Mouse (Mus musculus) cortical plate, adult 2 months (tissue): ENCODE measurements around the gene Glrx. TPM values are rescaled to one million over a fixed set of nuclear protein-coding genes. Genes with fewer than 3 reads are reported as not detected.

ENCODE experiments used
- H3K27ac ChIP-seq: fragments of 200-500 bp; 2 replicates; pipeline ENCODE4 v1.5.1; 2012; ENCODE audit warnings: low read length, control low read depth, inconsistent platforms; ENCODE audit not compliant: insufficient read depth
- H3K4me1 ChIP-seq: fragments of 200-500 bp; 2 replicates; pipeline ENCODE4 v1.6.1; 2011; ENCODE audit warnings: low read length; ENCODE audit not compliant: control insufficient read depth, insufficient read depth
- H3K4me3 ChIP-seq: fragments of 200-500 bp; 2 replicates; pipeline ENCODE4 v1.5.1; 2011; ENCODE audit warnings: mild to moderate bottlenecking, low read length, control low read depth; ENCODE audit not compliant: insufficient read depth
- CTCF ChIP-seq: fragments of 200-500 bp; IDR thresholded peaks from 2 replicates; pipeline ENCODE4 v1.5.1; 2011; ENCODE audit warnings: mild to moderate bottlenecking, control low read depth, low read length; ENCODE audit not compliant: insufficient read depth; ENCODE audit errors: extremely low read depth
- POLR2A ChIP-seq: fragments of 200-500 bp; IDR thresholded peaks from 2 replicates; pipeline ENCODE4 v1.6.1; 2011; ENCODE audit warnings: mild to moderate bottlenecking, low read length, control low read depth; ENCODE audit not compliant: insufficient read depth; ENCODE audit errors: extremely low read depth
- polyA plus RNA-seq: library from polyadenylated mRNA; depleted of rRNA; stranded (reverse); fragments of >200 nt; gene quantifications from 2 replicates; pipeline ENCODE4 v1.2.3, GENCODE M21; 2012; rRNA removed

Gene Glrx
- polyA plus RNA-seq, 1 experiment = 77.0 TPM

DNA sequence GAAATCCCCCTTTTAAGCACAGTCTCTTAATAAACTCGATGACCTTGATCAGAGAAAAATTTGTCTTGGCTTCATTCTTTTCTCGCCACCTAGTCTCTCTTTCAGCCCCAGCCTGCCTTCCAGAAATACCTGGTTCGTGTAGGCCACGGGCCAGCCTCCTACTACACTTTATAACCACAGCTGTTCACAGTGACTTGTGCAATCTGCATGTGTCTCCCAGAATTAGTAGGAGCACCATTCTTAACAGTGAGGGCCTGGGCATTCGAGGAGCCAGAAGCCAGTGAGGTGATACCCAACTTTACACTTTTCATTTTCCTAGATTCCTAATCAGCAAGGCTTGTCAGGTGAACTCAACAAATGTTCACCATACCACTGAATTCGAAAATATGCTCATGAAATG lies 36.9 kb downstream of the Glrx start:
- H3K4me3 ChIP-seq = no peak overlapping the region
- H3K4me1 ChIP-seq = no peaks in the 10 kb centered on the region
- TF ChIP-seq POLR2A (no peak), CTCF (no peak)
- H3K27ac ChIP-seq = no peak overlapping the region

DNA sequence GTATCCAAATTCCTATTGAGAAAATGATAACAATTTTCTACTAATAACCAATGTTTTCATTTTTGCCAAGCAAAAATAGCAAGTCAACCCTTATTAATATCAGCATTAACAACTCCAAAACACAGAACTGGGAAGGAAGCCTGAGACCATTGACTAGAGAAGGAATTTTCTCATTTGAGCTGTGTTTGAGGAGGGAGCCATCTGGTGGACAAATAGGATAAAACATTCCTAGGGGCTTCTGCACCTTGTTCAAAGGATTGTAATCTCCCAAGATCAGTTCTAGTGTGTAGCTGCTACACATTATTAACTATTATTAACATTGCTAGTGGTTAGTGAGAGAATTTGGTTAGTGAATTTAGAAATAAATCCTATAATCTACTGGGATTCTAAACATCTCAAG lies 38.2 kb downstream of the Glrx start:
- H3K27ac ChIP-seq = no peak overlapping the region
- no peaks in the 10 kb centered on the region for H3K4me1 ChIP-seq
- H3K4me3 ChIP-seq = no peak overlapping the region
- TF ChIP-seq CTCF = peak; percentile 50; the same call in 1 of the 2 replicates
- no peak for TF ChIP-seq POLR2A

DNA sequence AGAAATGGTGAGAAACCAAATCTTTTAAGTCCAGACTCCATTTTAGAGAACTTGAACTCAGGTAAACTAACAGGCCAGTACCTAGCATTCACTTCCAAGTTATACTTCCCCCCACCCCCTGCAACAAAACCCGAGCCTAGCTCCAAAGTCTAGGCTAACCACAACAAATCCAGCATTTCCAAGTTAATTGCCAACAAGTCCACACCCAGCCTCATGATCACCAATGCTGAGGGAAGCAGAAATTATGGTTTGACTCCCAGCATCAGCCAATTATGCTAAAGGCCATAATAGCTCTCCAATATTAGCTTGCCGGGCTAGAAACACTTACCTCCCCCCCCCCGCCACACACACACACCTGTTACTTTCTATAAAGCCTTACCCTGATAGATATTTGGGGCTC lies 40.1 kb downstream of the Glrx start:
- TF ChIP-seq CTCF (no peak), POLR2A (no peak)
- no peak overlapping the region for H3K27ac ChIP-seq

DNA sequence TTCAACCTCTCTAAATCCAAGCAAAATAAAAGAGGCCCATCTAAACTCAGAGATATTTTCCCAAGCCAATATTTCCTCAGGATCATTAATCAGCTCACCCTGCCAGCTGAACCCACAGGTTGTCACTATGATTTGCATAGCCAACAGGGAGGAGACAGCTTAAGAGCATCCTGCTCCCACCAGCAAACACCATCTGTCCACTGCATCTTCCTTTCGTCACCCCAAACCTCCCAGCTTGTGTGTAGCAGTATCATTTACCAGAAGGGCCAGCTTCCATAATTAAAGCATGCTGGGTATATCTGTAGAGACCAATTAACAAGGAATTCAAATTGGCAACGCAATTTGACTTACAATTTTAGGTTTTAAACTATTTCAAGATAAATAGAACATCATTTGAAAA lies 40.8 kb downstream of the Glrx start:
- Histone ChIP-seq H3K4me1 (no peaks in the 10 kb centered on the region), H3K4me3 (no peak overlapping the region), H3K27ac (no peak overlapping the region)
- TF ChIP-seq CTCF (no peak), POLR2A (no peak)

More for the DNA sequence above, 40.1 kb downstream of the Glrx start:
- no peak overlapping the region for H3K4me3 ChIP-seq
- no peaks in the 10 kb centered on the region for H3K4me1 ChIP-seq

DNA sequence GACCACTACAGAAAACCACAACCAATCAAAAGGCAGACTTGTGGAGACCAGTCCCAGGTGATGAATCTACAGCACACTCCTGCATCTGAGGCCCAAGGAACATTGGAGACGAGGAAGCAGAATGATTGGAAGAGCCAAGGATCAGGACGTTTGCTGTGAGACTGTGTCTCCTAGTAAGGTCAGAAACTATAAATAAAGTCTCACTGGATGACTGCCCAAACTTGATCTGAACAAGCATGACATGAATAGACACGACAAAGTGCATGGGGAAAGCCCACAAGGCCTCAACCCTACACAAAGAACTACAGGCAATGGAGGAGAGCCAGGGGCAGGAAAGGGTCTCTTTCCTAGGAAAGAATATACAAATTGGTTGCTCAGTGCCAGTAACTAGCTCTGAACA lies 44.1 kb downstream of the Glrx start:
- Histone ChIP-seq H3K4me1 (no peaks in the 10 kb centered on the region), H3K27ac (no peak overlapping the region), H3K4me3 (no peak overlapping the region)
- no peak for TF ChIP-seq POLR2A
- TF ChIP-seq CTCF = no peak

DNA sequence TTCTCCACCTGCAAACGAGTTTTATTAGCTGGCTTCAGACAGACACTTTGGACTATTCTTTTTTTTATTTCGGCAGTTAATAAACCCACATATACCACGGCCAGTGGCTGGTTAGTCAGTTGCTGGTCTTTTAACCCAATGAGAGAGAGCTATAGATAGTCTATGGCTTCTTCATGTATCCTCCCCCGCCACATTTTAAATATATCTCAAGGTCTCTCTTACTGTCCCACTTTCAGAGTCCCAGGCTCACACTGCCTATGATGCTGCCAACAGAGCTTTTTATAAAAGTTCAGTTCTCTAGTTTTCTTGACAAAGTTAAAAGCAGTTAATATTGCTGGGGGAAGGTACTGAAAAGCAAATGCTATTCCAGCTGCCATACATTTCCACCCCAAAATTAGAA lies 52.2 kb downstream of the Glrx start:
- TF ChIP-seq CTCF (no peak), POLR2A (no peak)
- Histone ChIP-seq H3K4me1 (peaks cover 3% of the 10 kb centered on the region), H3K27ac (0 out of 2 replicates have a peak overlapping the region, but pooled peaks have one; percentile 65)

DNA sequence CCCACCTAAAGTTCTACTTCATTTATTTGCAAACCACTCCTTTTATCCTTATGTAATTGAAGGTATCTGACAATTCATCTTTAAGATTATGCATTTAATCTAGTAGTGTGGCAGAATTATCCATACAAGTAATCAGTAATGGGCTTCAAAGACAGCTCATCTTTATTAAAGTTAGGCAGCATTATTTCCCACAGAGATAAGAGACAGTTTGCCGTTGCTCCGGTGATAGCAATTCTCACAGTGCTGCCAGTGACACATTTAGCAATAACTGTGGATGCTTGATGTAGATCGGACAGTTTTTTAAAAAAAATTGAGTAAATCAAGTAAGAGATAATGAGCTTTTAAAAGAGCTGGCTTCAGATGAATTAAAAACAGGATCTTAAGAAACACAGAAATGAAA lies 52.6 kb downstream of the Glrx start:
- no peak overlapping the region for H3K27ac ChIP-seq
- TF ChIP-seq POLR2A (no peak), CTCF (no peak)

More for the DNA sequence above, 52.2 kb downstream of the Glrx start:
- no peak overlapping the region for H3K4me3 ChIP-seq

DNA sequence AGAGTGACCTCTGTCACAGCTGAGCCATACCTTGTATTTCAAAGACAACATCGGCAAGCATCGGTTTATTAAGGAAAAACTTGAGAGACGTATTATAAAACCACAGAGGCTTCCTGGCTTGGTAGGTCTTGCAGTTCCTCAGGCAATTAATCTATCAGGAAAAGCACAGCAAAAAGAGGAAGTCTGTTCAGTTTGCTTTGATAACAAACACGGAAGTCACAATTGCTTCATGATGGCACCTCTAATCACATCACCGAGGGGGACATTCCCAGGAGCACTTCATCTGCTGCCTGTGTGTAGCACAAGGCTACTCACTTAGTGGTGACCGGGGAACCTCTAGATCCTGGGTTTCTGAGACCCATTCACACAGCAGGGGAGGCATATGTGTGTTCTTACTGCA lies 53.2 kb downstream of the Glrx start:
- TF ChIP-seq CTCF = no peak
- no peak for TF ChIP-seq POLR2A
- no peak overlapping the region for H3K4me3 ChIP-seq
- no peak overlapping the region for H3K27ac ChIP-seq

More for the DNA sequence above, 52.6 kb downstream of the Glrx start:
- peaks cover 3% of the 10 kb centered on the region for H3K4me1 ChIP-seq
- H3K4me3 ChIP-seq = no peak overlapping the region

More for the DNA sequence above, 53.2 kb downstream of the Glrx start:
- peaks cover 3% of the 10 kb centered on the region for H3K4me1 ChIP-seq

Other genes with a start within 250 kb of the Glrx start
- gene Ell2, start 133.1 kb upstream of the Glrx start, polyA plus RNA-seq = 20.5 and 21.2 TPM in 2 replicates
- gene Rhobtb3, start 104.1 kb downstream of the Glrx start, polyA plus RNA-seq = 11.1 and 13.0 TPM in 2 replicates
- 0.23 and 0.26 TPM in 2 replicates for gene Spata9, start 127.3 kb downstream of the Glrx start, polyA plus RNA-seq
- 13.8 and 15.6 TPM in 2 replicates for gene Rfesd, start 178.9 kb downstream of the Glrx start, polyA plus RNA-seq
- gene Gpr150, start 217.1 kb downstream of the Glrx start, polyA plus RNA-seq = 6.0 and 7.3 TPM in 2 replicates